In genomic region chr7:127800435-127801009, GRCm38 (mm10) we compare ENCODE assay signal across 8 mouse cellular contexts. TPM values are rescaled to one million over a fixed set of nuclear protein-coding genes. Genes with fewer than 3 reads are reported as not detected.
DNase-seq lines count a peak whose midpoint lies in the region; ATAC-seq and TF ChIP-seq lines count a peak whose summit lies in the region.

Hsd3b7 (plus strand) TSS chr7:127800604.

- H3K27ac ChIP-seq in embryonic facial prominence, embryonic 14.5 days (replicated peaks; ENCODE audit: low read depth, low read length): peak within 1 kb of the TSS; percentile 34; the same call in 1 of the 2 replicates
- H3K27ac ChIP-seq in heart, adult 2 months: peak within 1 kb of the TSS; percentile 78
- H3K27ac ChIP-seq in kidney, adult 2 months (ENCODE audit: insufficient read depth, low read depth, low read length): peak within 1 kb of the TSS; percentile 57
- H3K27ac ChIP-seq in limb, embryonic 11.5 days (replicated peaks; ENCODE audit: low read depth, low read length): no peak within 1 kb of the TSS
- peak within 1 kb of the TSS; percentile 19; the same call in 1 of the 2 replicates for H3K27ac ChIP-seq in midbrain, embryonic 13.5 days
- H3K27ac ChIP-seq in small intestine, adult 2 months (ENCODE audit: insufficient read depth, low read depth, low read length): peak within 1 kb of the TSS; percentile 3

- H3K4me3 ChIP-seq in embryonic facial prominence, embryonic 14.5 days (ENCODE audit: low read depth, low read length): peak within 1 kb of the TSS; percentile 22
- peak within 1 kb of the TSS; percentile 48 for H3K4me3 ChIP-seq in heart, adult 2 months
- H3K4me3 ChIP-seq in kidney, adult 2 months (ENCODE audit: insufficient read depth, low read depth, low read length): peak within 1 kb of the TSS; percentile 51
- H3K4me3 ChIP-seq in limb, embryonic 11.5 days (ENCODE audit: low read depth, low read length): 0 out of 2 replicates have a peak within 1 kb of the TSS, but pooled peaks have one; percentile 5
- 0 out of 2 replicates have a peak within 1 kb of the TSS, but pooled peaks have one; percentile 0 for H3K4me3 ChIP-seq in midbrain, embryonic 13.5 days (replicated peaks)
- H3K4me3 ChIP-seq in small intestine, adult 2 months (ENCODE audit: low read depth, low read length): peak within 1 kb of the TSS; percentile 53

- peak; percentile 99 for TF ChIP-seq CTCF in heart, adult 2 months (IDR thresholded peaks at IDR 0.05)
- peak; percentile 88 for TF ChIP-seq CTCF in kidney, adult 2 months (conservative IDR thresholded peaks at IDR 0.05; ENCODE audit: insufficient read depth, insufficient read length, low read depth, low read length)
- TF ChIP-seq CTCF in small intestine, adult 2 months (IDR thresholded peaks at IDR 0.05; ENCODE audit: extremely low read depth, insufficient read length, insufficient replicate concordance, low read depth, low read length): peak; percentile 99

- no peaks in the 10 kb centered on the region for H3K4me1 ChIP-seq in embryonic facial prominence, embryonic 14.5 days (ENCODE audit: control insufficient read depth, insufficient read depth, low read length)
- H3K4me1 ChIP-seq in heart, adult 2 months (ENCODE audit: control insufficient read depth, insufficient read depth, low read length): peaks cover 9% of the 10 kb centered on the region
- H3K4me1 ChIP-seq in kidney, adult 2 months (ENCODE audit: control insufficient read depth, insufficient read depth, low read length): peaks cover 7% of the 10 kb centered on the region; the same call in 1 of the 2 replicates
- H3K4me1 ChIP-seq in limb, embryonic 11.5 days (ENCODE audit: control insufficient read depth, insufficient read depth, low read length): no peaks in the 10 kb centered on the region
- peaks cover 8% of the 10 kb centered on the region; the same call in 1 of the 2 replicates for H3K4me1 ChIP-seq in midbrain, embryonic 13.5 days (replicated peaks)
- H3K4me1 ChIP-seq in small intestine, adult 2 months (ENCODE audit: control insufficient read depth, insufficient read depth, insufficient read length, low read length): peaks cover 18% of the 10 kb centered on the region; the same call in 1 of the 2 replicates

- peak; percentile 94 for DNase-seq in 3T3-L1 (ENCODE audit: low read depth, low spot score)
- peak; percentile 92 to 94 for DNase-seq in adrenal gland, postnatal 4 days (ENCODE audit: low spot score in 2 of 2)
- DNase-seq in embryonic facial prominence, embryonic 14.5 days (ENCODE audit: low spot score): peak; percentile 93
- DNase-seq in heart, adult 2 months: peak; percentile 92 to 94
- peak; percentile 96 for DNase-seq in kidney, adult 2 months
- peak; percentile 96 for DNase-seq in limb, embryonic 11.5 days (ENCODE audit: low spot score)

- H3K4me2 ChIP-seq in embryonic facial prominence, embryonic 14.5 days (ENCODE audit: low read depth, low read length): peak within 1 kb of the TSS; percentile 47
- H3K4me2 ChIP-seq in limb, embryonic 11.5 days (ENCODE audit: low read depth, severe bottlenecking): no peak within 1 kb of the TSS; the same call in 1 of the 2 replicates
- peak within 1 kb of the TSS; percentile 14 for H3K4me2 ChIP-seq in midbrain, embryonic 13.5 days (replicated peaks)

- peak; percentile 97 for TF ChIP-seq POLR2A in heart, adult 2 months (IDR thresholded peaks at IDR 0.05; ENCODE audit: insufficient read depth, low read depth, low read length)
- peak; percentile 82 for TF ChIP-seq POLR2A in kidney, adult 2 months (IDR thresholded peaks at IDR 0.05; ENCODE audit: low read depth, low read length)
- peak; percentile 60 for TF ChIP-seq POLR2A in small intestine, adult 2 months (IDR thresholded peaks at IDR 0.05; ENCODE audit: low read depth, low read length)

- H3K79me2 ChIP-seq in heart, adult 2 months (replicated peaks; ENCODE audit: control insufficient read depth, insufficient read depth, low read length): no peaks in the 10 kb centered on the region

- ATAC-seq in embryonic facial prominence, embryonic 14.5 days (ENCODE audit: low read depth): peak; percentile 92
- ATAC-seq in limb, embryonic 11.5 days (ENCODE audit: insufficient number of reproducible peaks, low FRiP score, low TSS enrichment, low read depth): peak; percentile 73
- peak; percentile 89 for ATAC-seq in midbrain, embryonic 13.5 days

- H3K36me3 ChIP-seq in embryonic facial prominence, embryonic 14.5 days (ENCODE audit: control insufficient read depth, insufficient read depth, low read length): peaks cover 59% of the 10 kb centered on the region
- no peaks in the 10 kb centered on the region for H3K36me3 ChIP-seq in heart, adult 2 months (ENCODE audit: control insufficient read depth, insufficient read depth, low read length)
- peaks cover 2% of the 10 kb centered on the region; the same call in 1 of the 2 replicates for H3K36me3 ChIP-seq in kidney, adult 2 months (ENCODE audit: control insufficient read depth, insufficient read depth, low read length)
- H3K36me3 ChIP-seq in limb, embryonic 11.5 days (ENCODE audit: control insufficient read depth, insufficient read depth, low read length): peaks cover 27% of the 10 kb centered on the region
- peaks cover 77% of the 10 kb centered on the region for H3K36me3 ChIP-seq in midbrain, embryonic 13.5 days
- H3K36me3 ChIP-seq in small intestine, adult 2 months (ENCODE audit: control insufficient read depth, insufficient read depth, low read length): peaks cover 44% of the 10 kb centered on the region

- peak; percentile 94 for TF ChIP-seq EP300 in heart, adult 2 months (IDR thresholded peaks at IDR 0.05; ENCODE audit: insufficient read depth, low read depth, low read length)

- no peaks in the 10 kb centered on the region for H3K9me3 ChIP-seq in embryonic facial prominence, embryonic 14.5 days (ENCODE audit: control insufficient read depth, low read length)
- no peaks in the 10 kb centered on the region for H3K9me3 ChIP-seq in limb, embryonic 11.5 days (ENCODE audit: control insufficient read depth, low read length)
- H3K9me3 ChIP-seq in midbrain, embryonic 13.5 days: no peaks in the 10 kb centered on the region

- intact Hi-C loops in heart, adult 2 months (cut with DNase I): loop anchor here (1.0 to 2.0 kb wide), 4 partner anchors 14 to 134 kb away; partner anchors contain the start of genes Zfp646 and Zfp668

- H3K27me3 ChIP-seq in embryonic facial prominence, embryonic 14.5 days (replicated peaks; ENCODE audit: control insufficient read depth, insufficient read depth, low read length): no peaks in the 10 kb centered on the region
- no peaks in the 10 kb centered on the region for H3K27me3 ChIP-seq in heart, adult 2 months (ENCODE audit: control insufficient read depth, insufficient read depth, low read length)
- no peaks in the 10 kb centered on the region for H3K27me3 ChIP-seq in kidney, adult 2 months (replicated peaks; ENCODE audit: control insufficient read depth, insufficient read depth, low read length)
- no peaks in the 10 kb centered on the region for H3K27me3 ChIP-seq in limb, embryonic 11.5 days (ENCODE audit: control insufficient read depth, insufficient read depth, low read length)
- no peaks in the 10 kb centered on the region for H3K27me3 ChIP-seq in midbrain, embryonic 13.5 days
- no peaks in the 10 kb centered on the region for H3K27me3 ChIP-seq in small intestine, adult 2 months (ENCODE audit: control insufficient read depth, insufficient read depth, low read length)

- WGBS in embryonic facial prominence, embryonic 14.5 days: 24% methylated on average over 4 of the region's 6 CpGs
- 11% methylated on average over 6 of the region's 6 CpGs for WGBS in heart, adult 2 months
- 13% methylated on average over 6 of the region's 6 CpGs for WGBS in kidney, adult 2 months
- WGBS in limb, embryonic 11.5 days: 34% methylated on average over 6 of the region's 6 CpGs
- WGBS in midbrain, embryonic 13.5 days: 24% methylated on average over 6 of the region's 6 CpGs
- 4% methylated on average over 6 of the region's 6 CpGs for WGBS in small intestine, adult 2 months

- peak within 1 kb of the TSS; percentile 41 for H3K9ac ChIP-seq in embryonic facial prominence, embryonic 14.5 days (ENCODE audit: low read depth, low read length)
- H3K9ac ChIP-seq in heart, adult 2 months (ENCODE audit: low read depth, low read length): peak within 1 kb of the TSS; percentile 69
- H3K9ac ChIP-seq in limb, embryonic 11.5 days (ENCODE audit: low read length): peak within 1 kb of the TSS; percentile 27; the same call in 1 of the 2 replicates
- H3K9ac ChIP-seq in midbrain, embryonic 13.5 days (replicated peaks): peak within 1 kb of the TSS; percentile 42; the same call in 1 of the 2 replicates

RNA-seq across cellular contexts. Expression of gene Hsd3b7, which starts in this region (rescaled TPM):
- 10 to 100 TPM; 36.9 to 49.1 TPM for total RNA-seq in adrenal gland, postnatal 4 days (2021)
- polyA plus RNA-seq in embryonic facial prominence, embryonic 14.5 days (2014; fragmentation: Nextera tagmentation; extraction: Ambion mirVana): 22.2 and 23.5 TPM in 2 replicates
- total RNA-seq in heart, adult 2 months (2021): 10 to 100 TPM in 1 of 2 experiments, 1 to 10 TPM in 1; 9.8 to 12.9 TPM
- polyA plus RNA-seq in heart, adult 2 months (2012; rRNA removed): 37.0 and 45.0 TPM in 2 replicates
- 45.0 and 49.3 TPM in 2 replicates for polyA plus RNA-seq in kidney, adult 2 months (2012; rRNA removed)
- polyA plus RNA-seq in limb, embryonic 11.5 days (2014; fragmentation: Nextera tagmentation; extraction: Ambion mirVana): 7.0 and 8.0 TPM in 2 replicates
- 8.6 and 9.2 TPM in 2 replicates for polyA plus RNA-seq in midbrain, embryonic 13.5 days (2015; fragmentation: Nextera tagmentation; extraction: Ambion mirVana)
- 31.3 and 45.7 TPM in 2 replicates for polyA plus RNA-seq in small intestine, adult 2 months (2012; rRNA removed)

Comparison
In these comparisons a context has a peak if more than half of its experiments do, and no peak if none do; other contexts are left out.
1. H3K4me3 ChIP-seq: peak in every context shown above with its lines; median percentile 53 in small intestine, adult 2 months; 51 in kidney, adult 2 months; 48 in heart, adult 2 months; 22 in embryonic facial prominence, embryonic 14.5 days; 5 in limb, embryonic 11.5 days; 0 in midbrain, embryonic 13.5 days.